Mouse (Mus musculus) lung, adult 2 months (tissue): ENCODE results near the gene Pik3r5.

Experiments
- CTCF ChIP-seq: fragments of 200-500 bp; IDR thresholded peaks from 2 replicates; pipeline ENCODE4 v1.5.1; 2011; ENCODE audit warnings: mild to moderate bottlenecking, low read length, control low read depth; ENCODE audit not compliant: insufficient read depth
- POLR2A ChIP-seq: fragments of 200-500 bp; IDR thresholded peaks from 2 replicates; pipeline ENCODE4 v1.6.1; 2011; ENCODE audit warnings: low read depth, mild to moderate bottlenecking, control low read depth, low read length, borderline replicate concordance; ENCODE audit errors: extremely low read depth

DNA sequence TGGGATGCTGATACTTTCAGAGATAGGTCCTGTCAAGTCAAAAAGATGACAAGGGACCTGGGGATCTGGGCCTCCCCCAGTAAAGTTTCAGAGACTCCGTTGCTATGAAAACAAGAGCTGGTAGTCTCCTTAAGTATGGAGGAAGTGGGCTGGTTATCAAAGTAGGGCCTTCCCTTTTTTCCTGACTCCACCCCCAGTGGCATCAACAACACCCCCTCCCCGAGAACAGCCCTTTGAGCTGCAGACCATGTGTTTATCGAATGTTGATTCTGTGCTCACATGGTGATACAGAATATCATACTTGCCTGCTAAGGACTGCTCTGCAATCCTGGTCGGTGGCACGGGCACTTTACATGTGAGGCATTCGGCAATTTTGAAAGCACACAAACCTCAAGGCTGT is 51.3 kb downstream of the Pik3r5 start:
- TF ChIP-seq CTCF: no peak
- TF ChIP-seq POLR2A: no peak
